Mouse (Mus musculus) ES-E14 (cell line): ENCODE data around the gene D930007J09Rik.

Experiments used
- CHD2 ChIP-seq: IDR thresholded peaks from 2 replicates; pipeline ENCODE4 v1.6.1; 2014; ENCODE audit warnings: mild to moderate bottlenecking, low read depth, low read length, inconsistent platforms
- HCFC1 ChIP-seq: IDR thresholded peaks from 2 replicates; pipeline ENCODE4 v1.6.1; 2012; ENCODE audit warnings: low read length, inconsistent platforms, borderline replicate concordance; ENCODE audit not compliant: insufficient read depth
- MAFK ChIP-seq: IDR thresholded peaks from 2 replicates; pipeline ENCODE4 v1.6.1; 2014; ENCODE audit warnings: mild to moderate bottlenecking, low read depth, low read length, inconsistent platforms; ENCODE audit not compliant: insufficient read depth
- ZC3H11A ChIP-seq: IDR thresholded peaks from 2 replicates; pipeline ENCODE4 v1.6.1; 2012; ENCODE audit warnings: low read depth, mild to moderate bottlenecking, inconsistent platforms, low read length, borderline replicate concordance
- ZNF384 ChIP-seq: IDR thresholded peaks from 2 replicates; pipeline ENCODE4 v1.6.1; 2012; ENCODE audit warnings: low read depth, low read length, inconsistent platforms

GRCm38 (mm10) chr13:32806820-32807219, 4.2 kb upstream of the D930007J09Rik start:
- TF ChIP-seq ZNF384 (no peak), MAFK (no peak), CHD2 (no peak), HCFC1 (no peak), ZC3H11A (no peak)
